Mouse (Mus musculus) embryonic facial prominence, embryonic 12.5 days (tissue): ENCODE measurements around the gene Wfdc2. TPM values are rescaled to one million over a fixed set of nuclear protein-coding genes. Genes with fewer than 3 reads are reported as not detected.
"Not testable (repeated sequence)": the region's sequence is repeated elsewhere in the genome, so short reads cannot be mapped to it uniquely, and the experiment has no call there.

Source experiments
- ATAC-seq: fragments of 200-750 bp; cut with Nextera tagmentation; 2 replicates; pipeline ENCODE4 v1.8.0; 2017; ENCODE audit not compliant: insufficient number of reproducible peaks, insufficient read depth, low FRiP score, low TSS enrichment
- H3K27ac ChIP-seq: fragments of 300-500 bp; sonication (generic); 2 replicates; pipeline ENCODE4 v1.5.1; 2016; ENCODE audit warnings: mild to moderate bottlenecking
- H3K27me3 ChIP-seq: fragments of 300-500 bp; sonication (generic); 2 replicates; pipeline ENCODE4 v1.6.1; 2016; ENCODE audit warnings: mild to moderate bottlenecking, moderate library complexity
- H3K36me3 ChIP-seq: fragments of 300-500 bp; sonication (generic); 2 replicates; pipeline ENCODE4 v1.6.1; 2016; ENCODE audit warnings: mild to moderate bottlenecking
- H3K4me1 ChIP-seq: fragments of 300-500 bp; sonication (generic); 2 replicates; pipeline ENCODE4 v1.6.1; 2016
- H3K4me2 ChIP-seq: fragments of 300-500 bp; sonication (generic); replicated peaks from 2 replicates; pipeline ENCODE4 v1.6.1; 2016; ENCODE audit warnings: mild to moderate bottlenecking, moderate library complexity
- H3K4me3 ChIP-seq: fragments of 300-500 bp; sonication (generic); 2 replicates; pipeline ENCODE4 v1.5.1; 2016; ENCODE audit warnings: mild to moderate bottlenecking
- H3K9ac ChIP-seq: fragments of 300-500 bp; sonication (generic); 2 replicates; pipeline ENCODE4 v1.6.1; 2016; ENCODE audit warnings: mild to moderate bottlenecking, moderate library complexity
- H3K9me3 ChIP-seq: fragments of 300-500 bp; sonication (generic); 2 replicates; pipeline ENCODE4 v1.6.1; 2016; ENCODE audit warnings: mild to moderate bottlenecking, moderate library complexity
- WGBS: fragments of 180-500 bp; shearing (Covaris S2); methylation state at CpG from one replicate; pipeline ENCODE4 v1.1.7; 2016; 5-methylcytosine and 5-hydroxymethylcytosine counted together
- polyA plus RNA-seq: library from polyadenylated mRNA; unstranded; fragments of >200 nt; fragmentation: Nextera tagmentation; extraction: Ambion mirVana; gene quantifications from 2 replicates; pipeline ENCODE4 v1.2.1, GENCODE M21; 2016

The Wfdc2 gene
- polyA plus RNA-seq, 1 experiment from 2014 or later, result 49.9 TPM

GRCm38 (mm10) chr2:164549963-164550894 lies 12.0 kb upstream of the Wfdc2 start:
- H3K36me3 ChIP-seq, result no peaks in the 10 kb centered on the region
- H3K4me1 ChIP-seq, result peaks cover 10% of the 10 kb centered on the region; the same call in 1 of the 2 replicates
- no peak overlapping the region for H3K4me3 ChIP-seq
- no peak overlapping the region for H3K9ac ChIP-seq
- peak overlapping the region; percentile 33 for H3K4me2 ChIP-seq
- 12% methylated on average over 10 of the region's 10 CpGs for WGBS
- no peaks in the 10 kb centered on the region for H3K27me3 ChIP-seq
- no peak overlapping the region for H3K27ac ChIP-seq
- no peak for ATAC-seq
- no peaks in the 10 kb centered on the region for H3K9me3 ChIP-seq

GRCm38 (mm10) chr2:164550895-164551269 lies 11.3 kb upstream of the Wfdc2 start:
- H3K9me3 ChIP-seq, result no peaks in the 10 kb centered on the region
- peaks cover 10% of the 10 kb centered on the region; the same call in 1 of the 2 replicates for H3K4me1 ChIP-seq
- no peaks in the 10 kb centered on the region for H3K27me3 ChIP-seq
- no peak overlapping the region for H3K9ac ChIP-seq
- no peak overlapping the region for H3K4me2 ChIP-seq
- no peak overlapping the region for H3K27ac ChIP-seq
- no peak for ATAC-seq
- no peak overlapping the region for H3K4me3 ChIP-seq
- H3K36me3 ChIP-seq, result no peaks in the 10 kb centered on the region
- WGBS, result 77% methylated on average over 2 of the region's 2 CpGs

GRCm38 (mm10) chr2:164551502-164551901 lies 10.7 kb upstream of the Wfdc2 start:
- no peaks in the 10 kb centered on the region for H3K27me3 ChIP-seq
- H3K27ac ChIP-seq, result no peak overlapping the region
- 87% methylated on average over 9 of the region's 9 CpGs for WGBS
- H3K4me2 ChIP-seq, result no peak overlapping the region
- H3K9me3 ChIP-seq, result no peaks in the 10 kb centered on the region
- peaks cover 10% of the 10 kb centered on the region; the same call in 1 of the 2 replicates for H3K4me1 ChIP-seq
- no peak for ATAC-seq
- no peak overlapping the region for H3K4me3 ChIP-seq
- H3K9ac ChIP-seq, result no peak overlapping the region
- no peaks in the 10 kb centered on the region for H3K36me3 ChIP-seq

GRCm38 (mm10) chr2:164558426-164558825 lies 3.8 kb upstream of the Wfdc2 start:
- Histone ChIP-seq H3K27me3 (no peaks in the 10 kb centered on the region), H3K4me2 (no peak overlapping the region), H3K9me3 (no peaks in the 10 kb centered on the region), H3K9ac (no peak overlapping the region), H3K27ac (no peak overlapping the region), H3K36me3 (no peaks in the 10 kb centered on the region), H3K4me1 (peaks cover 11% of the 10 kb centered on the region; the same call in 1 of the 2 replicates), H3K4me3 (no peak overlapping the region)
- ATAC-seq, result no peak
- WGBS, result 85% methylated on average over 8 of the region's 8 CpGs

GRCm38 (mm10) chr2:164558991-164559645 lies 3.1 kb upstream of the Wfdc2 start:
- H3K27ac ChIP-seq, result no peak overlapping the region
- peaks cover 14% of the 10 kb centered on the region for H3K4me1 ChIP-seq
- H3K9me3 ChIP-seq, result no peaks in the 10 kb centered on the region
- H3K36me3 ChIP-seq, result no peaks in the 10 kb centered on the region
- ATAC-seq, result no peak
- H3K27me3 ChIP-seq, result no peaks in the 10 kb centered on the region
- H3K4me3 ChIP-seq, result no peak overlapping the region
- H3K9ac ChIP-seq, result no peak overlapping the region
- 41% methylated on average over 16 of the region's 16 CpGs for WGBS
- no peak overlapping the region for H3K4me2 ChIP-seq

- Histone ChIP-seq H3K9me3 (no peaks in the 10 kb centered on the region), H3K9ac (no peak overlapping the region), H3K27me3 (0 out of 2 replicates have a peak, but pooled peaks cover 3% of the 10 kb centered on the region), H3K4me2 (no peak overlapping the region), H3K27ac (no peak overlapping the region), H3K4me1 (peaks cover 18% of the 10 kb centered on the region), H3K4me3 (no peak overlapping the region), H3K36me3 (no peaks in the 10 kb centered on the region)
- ATAC-seq, result no peak
- WGBS, result 87% methylated on average over 8 of the region's 8 CpGs
Observed at GRCm38 (mm10) chr2:164560106-164560505, 2.1 kb upstream of the Wfdc2 start.

- peak overlapping the region; percentile 63 for H3K27ac ChIP-seq
- peak overlapping the region; percentile 92 for H3K4me2 ChIP-seq
- H3K9me3 ChIP-seq, result no peaks in the 10 kb centered on the region
- under 1% methylated on average over 32 of the region's 32 CpGs for WGBS
- 0 out of 2 replicates have a peak, but pooled peaks cover 3% of the 10 kb centered on the region for H3K27me3 ChIP-seq
- peak overlapping the region; percentile 69 for H3K9ac ChIP-seq
- peak overlapping the region; percentile 44 for H3K4me3 ChIP-seq
- ATAC-seq, result peak; percentile 48; the same call in 1 of the 2 replicates
- H3K4me1 ChIP-seq, result peaks cover 18% of the 10 kb centered on the region
- H3K36me3 ChIP-seq, result peaks cover 3% of the 10 kb centered on the region; the same call in 1 of the 2 replicates
Observed at GRCm38 (mm10) chr2:164563339-164564038, 1.3 kb downstream of the Wfdc2 start.

- 0 out of 2 replicates have a peak overlapping the region, but pooled peaks have one; percentile 69 for H3K9ac ChIP-seq
- no peak overlapping the region for H3K27ac ChIP-seq
- no peaks in the 10 kb centered on the region for H3K9me3 ChIP-seq
- H3K4me2 ChIP-seq, result peak overlapping the region; percentile 92; the same call in 1 of the 2 replicates
- WGBS, result 65% methylated on average over 5 of the region's 5 CpGs
- ATAC-seq, result no peak
- H3K4me3 ChIP-seq, result no peak overlapping the region
- 0 out of 2 replicates have a peak, but pooled peaks cover 3% of the 10 kb centered on the region for H3K27me3 ChIP-seq
- H3K36me3 ChIP-seq, result peaks cover 3% of the 10 kb centered on the region; the same call in 1 of the 2 replicates
- H3K4me1 ChIP-seq, result peaks cover 18% of the 10 kb centered on the region
Observed at GRCm38 (mm10) chr2:164564346-164564745, 2.1 kb downstream of the Wfdc2 start.

- Histone ChIP-seq H3K9ac (no peak overlapping the region), H3K36me3 (peaks cover 3% of the 10 kb centered on the region; the same call in 1 of the 2 replicates), H3K4me2 (no peak overlapping the region), H3K27me3 (0 out of 2 replicates have a peak, but pooled peaks cover 3% of the 10 kb centered on the region), H3K4me1 (peaks cover 18% of the 10 kb centered on the region), H3K4me3 (no peak overlapping the region), H3K9me3 (no peaks in the 10 kb centered on the region), H3K27ac (no peak overlapping the region)
- WGBS, result 82% methylated on average over 2 of the region's 2 CpGs
- no peak for ATAC-seq
Observed at GRCm38 (mm10) chr2:164566997-164567396, 4.8 kb downstream of the Wfdc2 start.

- H3K9me3 ChIP-seq, result no peaks in the 10 kb centered on the region
- no peak overlapping the region for H3K4me2 ChIP-seq
- ATAC-seq, result no peak
- 0 out of 2 replicates have a peak, but pooled peaks cover 3% of the 10 kb centered on the region for H3K27me3 ChIP-seq
- peaks cover 3% of the 10 kb centered on the region; the same call in 1 of the 2 replicates for H3K36me3 ChIP-seq
- H3K9ac ChIP-seq, result no peak overlapping the region
- peaks cover 15% of the 10 kb centered on the region for H3K4me1 ChIP-seq
- H3K27ac ChIP-seq, result no peak overlapping the region
- no peak overlapping the region for H3K4me3 ChIP-seq
- 91% methylated on average over 5 of the region's 5 CpGs for WGBS
Observed at GRCm38 (mm10) chr2:164567460-164567859, 5.2 kb downstream of the Wfdc2 start.

GRCm38 (mm10) chr2:164573359-164573758 lies 11.1 kb downstream of the Wfdc2 start, which contains the start of gene Spint3:
Gene Spint3 (minus strand): TSS chr2:164573459.
- not testable (repeated sequence) for H3K27ac ChIP-seq, H3K9ac ChIP-seq, H3K27me3 ChIP-seq, H3K4me1 ChIP-seq, H3K4me3 ChIP-seq, H3K9me3 ChIP-seq, ATAC-seq, H3K4me2 ChIP-seq, H3K36me3 ChIP-seq
- WGBS, result 74% methylated on average over 6 of the region's 6 CpGs
